Mouse (Mus musculus): ENCODE data around the gene Fam20a.

Fam20a gene

GRCm38 (mm10) chr11:109721781-109722446, at the start of gene Fam20a:
Gene Fam20a, minus strand, starts transcription at chr11:109722279.
- peak; percentile 47 for DNase-seq (ENCODE audit: low spot score)

- DNase-seq (ENCODE audit: low spot score) = no peak
Measured at GRCm38 (mm10) chr11:109771381-109771780, 49.3 kb upstream of the Fam20a start.

- DNase-seq (ENCODE audit: low spot score) = no peak
Measured at GRCm38 (mm10) chr11:109770185-109770584, 48.1 kb upstream of the Fam20a start.

- DNase-seq (ENCODE audit: low spot score) = no peak
Measured at GRCm38 (mm10) chr11:109769091-109769490, 47.0 kb upstream of the Fam20a start.

- DNase-seq (ENCODE audit: low spot score) = no peak
Measured at GRCm38 (mm10) chr11:109760063-109760462, 38.0 kb upstream of the Fam20a start.

- DNase-seq (ENCODE audit: low spot score) = no peak
Measured at GRCm38 (mm10) chr11:109758616-109759215, 36.6 kb upstream of the Fam20a start.

- DNase-seq (ENCODE audit: low spot score) = peak; percentile 2
Measured at GRCm38 (mm10) chr11:109754105-109754602, 32.1 kb upstream of the Fam20a start.

GRCm38 (mm10) chr11:109751636-109752603, 29.8 kb upstream of the Fam20a start:
- no peak for DNase-seq (ENCODE audit: low spot score)

- DNase-seq (ENCODE audit: low spot score) = no peak
Measured at GRCm38 (mm10) chr11:109745210-109745609, 23.1 kb upstream of the Fam20a start.

GRCm38 (mm10) chr11:109737967-109738366, 15.9 kb upstream of the Fam20a start:
- no peak for DNase-seq (ENCODE audit: low spot score)

GRCm38 (mm10) chr11:109736406-109736805, 14.3 kb upstream of the Fam20a start:
- no peak for DNase-seq (ENCODE audit: low spot score)

GRCm38 (mm10) chr11:109734341-109734740, 12.3 kb upstream of the Fam20a start:
- no peak for DNase-seq (ENCODE audit: low spot score)

- no peak for DNase-seq (ENCODE audit: low spot score)
Measured at GRCm38 (mm10) chr11:109732726-109733438, 10.8 kb upstream of the Fam20a start.

- DNase-seq (ENCODE audit: low spot score) = no peak
Measured at GRCm38 (mm10) chr11:109728371-109728770, 6.3 kb upstream of the Fam20a start.

GRCm38 (mm10) chr11:109722711-109723110, 632 bp upstream of the Fam20a start:
- DNase-seq (ENCODE audit: low spot score) = no peak

GRCm38 (mm10) chr11:109721320-109721780, 729 bp downstream of the Fam20a start:
- peak; percentile 45 for DNase-seq (ENCODE audit: low spot score)

GRCm38 (mm10) chr11:109720809-109721319, 1.2 kb downstream of the Fam20a start:
- no peak for DNase-seq (ENCODE audit: low spot score)

GRCm38 (mm10) chr11:109719399-109719798, 2.7 kb downstream of the Fam20a start:
- DNase-seq (ENCODE audit: low spot score) = no peak

- DNase-seq (ENCODE audit: low spot score) = no peak
Measured at GRCm38 (mm10) chr11:109717966-109718895, 3.8 kb downstream of the Fam20a start.

GRCm38 (mm10) chr11:109717448-109717847, 4.6 kb downstream of the Fam20a start:
- DNase-seq (ENCODE audit: low spot score) = no peak

All from ovary, adult 18-20 months (tissue).